Mouse (Mus musculus): ENCODE results near the gene Zfp526. TPM values are rescaled to one million over a fixed set of nuclear protein-coding genes. Genes with fewer than 3 reads are reported as not detected.

Gene Zfp526
- polyA plus RNA-seq (2012; rRNA removed), result 4.5 and 5.4 TPM in 2 replicates

GRCm38 (mm10) chr7:25221102-25221883, at the start of gene Zfp526:
Zfp526 (plus strand) TSS chr7:25221425.

GRCm38 (mm10) chr7:25179606-25180161, 41.5 kb upstream of the Zfp526 start, which contains the start of gene Pou2f2:
Pou2f2 (minus strand) TSS chr7:25179726.

GRCm38 (mm10) chr7:25220457-25221101, 646 bp upstream of the Zfp526 start, which contains the start of gene Dedd2:
Dedd2 (minus strand) TSS chr7:25220615.

DNA sequence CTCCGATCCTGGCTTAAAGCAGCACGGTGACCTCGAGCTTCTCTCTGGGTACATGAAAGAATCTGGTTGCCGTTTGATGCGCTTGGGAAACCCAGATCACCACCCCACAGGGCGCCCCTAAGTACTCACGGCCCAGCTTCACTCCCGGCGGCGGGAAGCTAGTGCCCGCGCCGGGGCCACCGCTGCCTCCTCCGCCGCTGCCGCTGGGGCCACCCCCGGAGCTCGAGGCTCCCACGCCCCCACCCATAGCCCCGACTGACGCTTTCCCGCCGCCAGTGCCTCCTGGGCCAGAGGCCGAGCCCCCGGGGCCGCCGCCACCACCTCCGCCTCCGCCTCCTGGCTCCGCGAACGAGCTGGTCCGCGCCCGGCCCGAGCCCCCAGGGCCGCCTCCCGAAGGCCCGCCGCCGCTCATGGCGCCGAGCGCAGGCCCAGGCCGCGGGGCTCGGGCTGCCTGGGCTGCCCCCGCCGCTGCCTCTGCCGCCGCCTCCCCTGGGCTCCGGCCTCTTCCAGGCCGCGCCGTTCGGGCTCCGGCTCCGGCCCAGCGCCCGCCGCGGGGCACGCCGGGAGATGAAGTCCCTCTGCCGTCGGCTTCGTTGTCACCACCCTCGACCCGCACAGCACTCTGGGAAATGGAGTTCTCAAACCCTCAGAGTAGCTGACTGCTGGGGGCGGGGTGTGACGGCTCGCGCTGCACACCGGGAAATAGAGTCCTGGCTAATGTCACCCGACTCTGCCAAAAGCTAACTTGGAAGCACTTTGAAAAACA, 16.2 kb downstream of the Zfp526 start, which contains the start of gene Gsk3a:
Gene Gsk3a, minus strand, starts transcription at position 603 of the 766 bp plus-strand sequence.

GRCm38 (mm10) chr7:25250141-25250972, 29.1 kb downstream of the Zfp526 start, which contains the start of gene Erf:
Erf (minus strand) TSS chr7:25250761.

DNA sequence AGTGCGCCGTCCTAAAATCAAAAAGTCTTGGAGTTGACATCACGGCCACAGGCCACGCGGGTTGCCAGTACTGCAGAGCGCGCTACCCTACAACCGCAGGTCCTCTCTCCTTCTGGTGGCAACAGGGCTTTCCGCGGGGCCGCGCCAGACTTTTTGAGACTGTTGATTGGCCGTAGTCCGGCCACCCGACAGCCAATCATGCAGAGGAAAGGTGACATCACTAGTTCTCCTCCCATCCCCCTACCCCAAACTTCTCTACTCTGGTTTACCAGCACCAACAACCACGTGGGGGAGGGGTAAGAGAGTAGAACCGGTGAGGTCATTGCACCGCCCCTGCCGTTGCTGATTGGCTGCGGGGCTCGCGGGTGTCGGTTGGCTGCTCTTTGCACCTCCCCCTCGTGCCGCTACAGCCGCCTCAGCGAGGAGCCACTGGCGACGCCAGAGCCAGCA, 46.1 kb downstream of the Zfp526 start, which contains the start of gene Cic:
Gene Cic, plus strand, starts transcription at position 404 of the 450 bp plus-strand sequence.

Other genes with a start within 250 kb of the Zfp526 start
- gene Rabac1, start 248.7 kb upstream of the Zfp526 start, polyA plus RNA-seq (2012; rRNA removed), result 348 and 466 TPM in 2 replicates
- 0.75 and 1.8 TPM in 2 replicates for gene Atp1a3, start 215.5 kb upstream of the Zfp526 start, polyA plus RNA-seq (2012; rRNA removed)
- 20.0 and 23.3 TPM in 2 replicates for gene Grik5, start 149.1 kb upstream of the Zfp526 start, polyA plus RNA-seq (2012; rRNA removed)
- gene Zfp574, start 148.9 kb upstream of the Zfp526 start, polyA plus RNA-seq (2012; rRNA removed), result 22.3 and 26.9 TPM in 2 replicates
- 0.43 and 0.74 TPM in 2 replicates for gene Pou2f2, start 41.7 kb upstream of the Zfp526 start, polyA plus RNA-seq (2012; rRNA removed)
- gene Dedd2, start 810 bp upstream of the Zfp526 start, polyA plus RNA-seq (2012; rRNA removed), result 36.0 and 52.0 TPM in 2 replicates
- 56.6 and 57.3 TPM in 2 replicates for gene Gsk3a, start 16.4 kb downstream of the Zfp526 start, polyA plus RNA-seq (2012; rRNA removed)
- 24.7 and 28.1 TPM in 2 replicates for gene Erf, start 29.3 kb downstream of the Zfp526 start, polyA plus RNA-seq (2012; rRNA removed)
- 34.1 and 42.6 TPM in 2 replicates for gene Cic, start 46.3 kb downstream of the Zfp526 start, polyA plus RNA-seq (2012; rRNA removed)
- 83.7 and 97.6 TPM in 2 replicates for gene Pafah1b3, start 76.6 kb downstream of the Zfp526 start, polyA plus RNA-seq (2012; rRNA removed)
- gene Prr19, start 80.0 kb downstream of the Zfp526 start, polyA plus RNA-seq (2012; rRNA removed), result not detected in 2 replicates
- gene Tmem145, start 84.7 kb downstream of the Zfp526 start, polyA plus RNA-seq (2012; rRNA removed), result 0.70 and 1.0 TPM in 2 replicates
- 17.0 and 17.9 TPM in 2 replicates for gene Megf8, start 95.7 kb downstream of the Zfp526 start, polyA plus RNA-seq (2012; rRNA removed)
- 2,206 and 4,043 TPM in 2 replicates for gene Cnfn, start 148.3 kb downstream of the Zfp526 start, polyA plus RNA-seq (2012; rRNA removed)
- gene Lipe, start 177.3 kb downstream of the Zfp526 start, polyA plus RNA-seq (2012; rRNA removed), result 26.7 and 31.7 TPM in 2 replicates
- 73.0 and 75.1 TPM in 2 replicates for gene Cxcl17, start 191.5 kb downstream of the Zfp526 start, polyA plus RNA-seq (2012; rRNA removed)

All from stomach, adult 2 months (tissue).